Mouse (Mus musculus): Measurements from ENCODE around the gene Evi5.

DNA sequence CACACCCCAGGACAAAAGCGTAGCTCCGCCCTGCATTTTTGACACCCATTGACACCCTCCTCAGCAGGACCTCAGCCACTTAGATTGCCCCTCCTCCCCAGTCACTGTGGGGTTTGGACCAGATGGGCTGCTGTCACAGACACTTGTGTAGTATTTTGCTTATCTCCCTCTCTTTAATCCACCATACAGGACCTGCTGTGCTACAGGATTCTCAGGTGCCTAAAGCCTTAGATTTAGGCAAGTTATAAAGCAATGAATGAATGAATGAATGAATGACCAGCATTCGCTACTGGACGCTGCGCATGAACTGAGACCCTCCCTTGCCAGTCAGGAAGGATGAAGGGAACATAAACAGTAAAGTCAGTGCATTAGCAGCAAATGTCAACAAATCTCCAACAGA lies 154.4 kb downstream of the Evi5 start:
- TF ChIP-seq CTCF (IDR thresholded peaks at IDR 0.05) (no peak), EP300 (IDR thresholded peaks at IDR 0.05) (no peak)

Measured in lung, postnatal 0 days (tissue).